10 mouse cellular contexts compared by ENCODE assay signal in genomic region chr7:89473442-89473841, GRCm38 (mm10). TPM values are rescaled to one million over a fixed set of nuclear protein-coding genes. Genes with fewer than 3 reads are reported as not detected.
DNase-seq lines count a peak whose midpoint lies in the region; ATAC-seq lines count a peak whose summit lies in the region.
"Had no signal": no experiment of that assay in that cellular context is flagged by ENCODE, and none has a peak within 500 bp of the region (broad histone marks: within the 10 kb centered on the region; RNA-seq: fewer than 3 reads in every experiment).

No protein-coding gene starts in this region.

- no peak overlapping the region for H3K27ac ChIP-seq in kidney, embryonic 15.5 days
- H3K27ac ChIP-seq in heart, embryonic 14.5 days (replicated peaks in 1 of 2; ENCODE audit: control insufficient read depth in 1 of 2, insufficient read depth in 1 of 2, low read depth in 2 of 2, low read length in 2 of 2) = no peak overlapping the region

- DNase-seq in kidney, adult 9 months = peak; percentile 47
- DNase-seq in A20 (ENCODE audit: low read depth, low spot score) = peak; percentile 43
- peak; percentile 39 for DNase-seq in Muller cell, postnatal 12 days (ENCODE audit: inconsistent ontology term)
- no peak for DNase-seq in layer of hippocampus, adult 9-11 months
- DNase-seq in urinary bladder, postnatal 10 days (ENCODE audit: low spot score) = no peak
- no peak for DNase-seq in frontal cortex, postnatal 36 days (ENCODE audit: low spot score in 2 of 2)
- DNase-seq: cerebellum, adult 11-12 months had no signal

- H3K27me3 ChIP-seq in kidney, embryonic 15.5 days = peaks cover 19% of the 10 kb centered on the region
- H3K27me3 ChIP-seq in heart, embryonic 14.5 days (ENCODE audit: control insufficient read depth, insufficient read depth, low read length) = no peaks in the 10 kb centered on the region

- no peaks in the 10 kb centered on the region for H3K36me3 ChIP-seq in kidney, embryonic 15.5 days
- no peaks in the 10 kb centered on the region for H3K36me3 ChIP-seq in heart, embryonic 14.5 days (ENCODE audit: control insufficient read depth, insufficient read depth, low read length)

- no peaks in the 10 kb centered on the region for H3K9me3 ChIP-seq in kidney, embryonic 15.5 days (replicated peaks)
- no peaks in the 10 kb centered on the region for H3K9me3 ChIP-seq in heart, embryonic 14.5 days (ENCODE audit: control insufficient read depth, low read length)

- no peak for ATAC-seq in kidney, embryonic 15.5 days (replicated peaks; ENCODE audit: low FRiP score)
- ATAC-seq in heart, embryonic 14.5 days (ENCODE audit: insufficient number of reproducible peaks, insufficient read depth, low FRiP score, low read depth) = 0 out of 2 replicates have a peak, but pooled peaks have one; percentile 43
- ATAC-seq: inflammation-experienced regulatory T-cells, adult 6 months had no signal

- no peak overlapping the region for H3K4me2 ChIP-seq in kidney, embryonic 15.5 days
- H3K4me2 ChIP-seq in heart, embryonic 14.5 days (ENCODE audit: low read length) = no peak overlapping the region

- H3K4me3 ChIP-seq in kidney, embryonic 15.5 days (replicated peaks) = no peak overlapping the region
- H3K4me3 ChIP-seq in heart, embryonic 14.5 days (ENCODE audit: control insufficient read depth in 1 of 2, insufficient read depth in 1 of 2, low read depth in 1 of 2, low read length in 2 of 2) = no peak overlapping the region

- WGBS in kidney, embryonic 15.5 days = 48% methylated on average over 4 of the region's 4 CpGs
- WGBS in heart, embryonic 14.5 days = 32% methylated on average over 4 of the region's 4 CpGs

- H3K4me1 ChIP-seq in kidney, embryonic 15.5 days = no peaks in the 10 kb centered on the region
- peaks cover 3 to 4% of the 10 kb centered on the region in 2 experiments; a peak in 3 of 4 replicates for H3K4me1 ChIP-seq in heart, embryonic 14.5 days (ENCODE audit: control insufficient read depth in 2 of 2, insufficient read depth in 2 of 2, low read length in 2 of 2)

- no peak overlapping the region for H3K9ac ChIP-seq in kidney, embryonic 15.5 days
- no peak overlapping the region for H3K9ac ChIP-seq in heart, embryonic 14.5 days (ENCODE audit: low read length)

RNA-seq across cellular contexts. Expression of gene Prss23, which starts 53.5 kb away (rescaled TPM):
- polyA plus RNA-seq in kidney, embryonic 15.5 days (2015; fragmentation: Nextera tagmentation; extraction: Ambion mirVana) = 90.8 and 93.4 TPM in 2 replicates
- 30.1 and 38.0 TPM in 2 replicates for polyA plus RNA-seq in heart, embryonic 14.5 days (2014; fragmentation: Nextera tagmentation; extraction: Ambion mirVana)
- polyA plus RNA-seq: inflammation-experienced regulatory T-cells, adult 6 months had no signal

Comparison
In these comparisons a context has a peak if more than half of its experiments do, and no peak if none do; other contexts are left out.
1. DNase-seq: peak in kidney, adult 9 months (single experiment), A20 (single experiment) and Muller cell, postnatal 12 days (single experiment); none in layer of hippocampus, adult 9-11 months (single experiment), urinary bladder, postnatal 10 days (single experiment) and frontal cortex, postnatal 36 days (0 of 2).